Mouse (Mus musculus) liver (tissue): Measurements from ENCODE around the gene Myl6.
"Not testable (repeated sequence)": the region's sequence is repeated elsewhere in the genome, so short reads cannot be mapped to it uniquely, and the experiment has no call there.

Source experiments
- DNase-seq: peaks from one replicate; pipeline ENCODE4 v3.0.0-alpha.2; 2020; ENCODE audit warnings: mixed read lengths

The Myl6 gene

DNA sequence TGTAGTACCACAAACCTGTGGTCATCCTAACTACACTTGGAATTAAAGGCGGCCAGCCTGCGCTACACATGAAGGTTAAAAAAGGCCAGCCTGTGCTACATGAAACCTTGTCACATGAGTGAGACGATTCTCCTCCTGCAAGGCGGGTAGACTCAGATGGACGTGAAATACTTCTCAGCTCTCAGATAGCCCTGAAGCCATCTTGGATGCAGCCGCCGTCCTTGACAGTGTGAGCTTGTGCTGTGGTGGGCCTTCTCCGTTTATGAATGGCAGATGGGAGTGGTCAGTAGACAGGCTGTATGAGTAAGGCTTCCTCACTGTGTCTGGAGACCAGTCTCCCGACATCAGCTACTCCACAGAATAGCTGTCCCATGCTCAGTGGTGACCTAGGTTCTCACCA is 15.3 kb upstream of the Myl6 start:
- DNase-seq: no peak

DNA sequence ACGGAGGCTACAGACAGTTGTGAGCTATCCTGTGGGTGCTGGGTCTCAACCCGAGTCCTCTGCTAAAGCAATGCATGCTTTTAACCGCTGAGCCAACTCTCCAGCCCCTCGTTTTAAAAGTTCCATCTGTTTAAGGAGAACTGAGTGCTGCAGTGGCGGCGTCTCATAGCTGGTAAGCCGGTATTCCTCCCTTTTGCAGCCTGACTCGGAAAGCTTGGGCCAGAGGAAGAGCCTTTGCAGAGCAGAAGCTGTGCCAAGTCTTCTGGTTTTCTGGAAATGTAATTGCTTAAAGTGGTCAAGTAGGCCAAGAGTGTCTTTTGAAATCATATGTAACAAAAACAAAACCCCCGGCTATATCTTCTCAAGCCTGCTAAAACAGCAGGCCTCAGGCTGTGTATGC is 14.3 kb upstream of the Myl6 start:
- DNase-seq: no peak

DNA sequence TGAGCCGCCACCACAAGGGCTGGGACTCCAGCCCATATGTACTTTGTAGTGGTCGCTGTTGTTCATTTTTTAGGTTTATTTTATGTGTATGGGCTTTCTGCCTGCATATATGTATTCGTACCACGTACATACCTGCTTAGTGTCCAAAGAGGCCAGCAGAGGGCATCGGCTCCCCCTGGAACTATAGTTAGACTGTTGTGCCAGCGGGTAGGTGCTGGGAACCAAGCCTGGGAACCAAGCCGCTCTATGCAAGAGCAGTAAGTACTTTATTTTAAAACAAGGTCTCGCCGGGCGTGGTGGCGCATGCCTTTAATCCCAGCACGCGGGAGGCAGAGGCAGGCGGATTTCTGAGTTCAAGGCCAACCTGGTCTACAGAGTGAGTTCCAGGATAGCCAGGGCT is 12.0 kb upstream of the Myl6 start:
- DNase-seq: no peak

DNA sequence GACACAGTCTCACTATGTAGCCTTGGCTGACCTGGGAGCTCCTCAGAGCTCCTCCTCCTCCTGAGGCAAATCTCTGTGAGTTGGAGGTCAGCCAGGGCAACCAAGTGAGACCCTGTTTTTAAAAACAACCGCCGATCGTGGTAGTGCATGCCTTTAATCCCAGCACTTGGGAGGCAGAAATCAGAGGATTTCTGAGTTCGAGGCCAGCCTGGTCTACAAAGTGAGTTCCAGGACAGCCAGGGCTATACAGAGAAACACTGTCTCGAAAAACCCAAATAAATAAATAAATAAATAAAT is 11.4 kb upstream of the Myl6 start:
- not testable (repeated sequence) for DNase-seq

DNA sequence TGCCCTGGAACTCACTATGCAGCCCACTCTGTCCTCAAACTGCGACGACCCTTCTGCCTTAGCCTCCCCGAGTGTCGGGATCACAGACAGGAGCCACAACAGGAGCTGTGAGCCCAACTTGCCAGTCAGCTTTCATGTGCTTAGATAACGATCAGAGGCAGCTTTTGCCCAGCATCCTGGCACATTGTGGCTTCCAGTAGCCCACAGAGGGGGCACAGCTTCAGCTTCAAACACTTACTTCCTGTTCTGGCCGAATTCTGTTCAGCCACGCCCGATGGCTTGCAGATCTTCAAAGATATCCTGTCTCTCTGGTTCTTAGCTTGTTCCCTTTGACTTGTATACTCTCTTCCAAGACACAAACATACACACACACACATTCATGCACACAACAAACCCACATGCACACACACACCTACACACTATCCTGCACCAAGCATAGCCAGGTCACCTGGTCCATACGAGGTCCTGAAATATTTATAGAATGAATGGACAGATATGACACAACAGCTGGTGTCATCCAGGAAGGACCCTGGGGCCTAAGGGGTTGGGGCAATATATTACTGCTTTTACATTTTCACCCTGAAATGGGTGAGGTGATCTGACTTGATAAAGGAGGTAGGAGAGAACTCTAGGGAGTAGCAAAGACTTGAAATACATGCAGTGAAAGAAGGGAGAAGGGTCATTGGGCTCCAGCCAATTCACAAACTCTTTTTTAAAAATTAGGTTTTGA is 10.9 kb upstream of the Myl6 start:
- DNase-seq: peak; percentile 49

DNA sequence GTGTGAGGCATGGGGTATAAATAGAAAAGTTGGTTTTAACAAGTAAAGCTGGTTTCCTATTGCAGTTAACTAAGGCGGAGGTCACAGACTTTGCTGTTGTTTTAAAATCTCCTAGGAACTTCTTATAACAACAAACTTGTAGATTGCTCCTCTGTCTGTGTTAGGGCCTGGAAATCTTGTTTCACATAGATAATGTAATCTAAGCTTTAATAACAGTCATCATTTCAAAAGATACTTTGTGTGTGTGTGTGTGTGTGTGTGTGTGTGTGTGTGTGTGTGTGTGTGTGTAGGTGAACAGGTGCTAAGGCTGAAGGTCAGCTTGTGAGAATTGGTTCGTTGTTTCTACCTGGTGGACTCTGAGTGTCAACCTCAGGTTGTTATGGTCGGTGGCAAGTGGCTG is 10.1 kb upstream of the Myl6 start:
- no peak for DNase-seq

DNA sequence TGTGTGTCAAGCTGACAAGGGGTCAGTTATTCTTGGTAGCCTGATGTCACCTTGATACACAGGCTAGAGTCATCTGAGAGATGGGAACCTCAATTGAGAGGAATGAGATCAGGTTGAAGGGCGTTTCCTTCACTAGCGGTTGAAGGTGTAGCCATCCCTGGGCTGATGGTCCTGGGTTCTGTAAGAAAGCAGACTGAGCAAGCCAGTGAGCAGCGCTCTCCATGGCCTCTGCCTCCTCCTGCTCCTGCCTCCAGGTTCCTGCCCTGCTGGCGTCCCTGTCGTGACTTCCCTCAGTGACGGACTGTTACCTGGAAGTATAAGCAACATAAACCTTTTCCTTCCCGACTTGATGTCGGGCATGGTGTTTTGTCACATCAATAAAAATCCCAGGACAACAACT is 9.6 kb upstream of the Myl6 start:
- DNase-seq: no peak

DNA sequence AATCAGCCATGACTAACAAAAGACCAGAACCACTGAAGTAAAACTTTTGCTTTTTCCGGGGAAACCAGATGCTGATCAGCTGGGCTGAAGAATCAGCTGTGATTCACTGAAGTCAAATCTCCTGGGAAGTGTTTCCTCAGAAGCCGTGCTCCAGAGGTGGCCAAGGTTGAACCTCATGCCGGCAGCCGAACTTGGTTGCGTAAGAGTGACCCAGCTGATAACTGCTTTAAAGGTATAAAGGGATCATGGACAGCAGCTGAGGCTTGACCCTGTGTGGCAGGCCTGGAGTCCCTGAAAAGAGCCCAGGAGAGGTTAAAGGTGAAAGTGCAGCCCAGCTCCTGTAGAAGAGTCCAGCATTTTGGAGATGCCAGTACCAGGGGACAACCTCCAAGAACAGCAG is 8.4 kb upstream of the Myl6 start:
- DNase-seq: peak; percentile 36

DNA sequence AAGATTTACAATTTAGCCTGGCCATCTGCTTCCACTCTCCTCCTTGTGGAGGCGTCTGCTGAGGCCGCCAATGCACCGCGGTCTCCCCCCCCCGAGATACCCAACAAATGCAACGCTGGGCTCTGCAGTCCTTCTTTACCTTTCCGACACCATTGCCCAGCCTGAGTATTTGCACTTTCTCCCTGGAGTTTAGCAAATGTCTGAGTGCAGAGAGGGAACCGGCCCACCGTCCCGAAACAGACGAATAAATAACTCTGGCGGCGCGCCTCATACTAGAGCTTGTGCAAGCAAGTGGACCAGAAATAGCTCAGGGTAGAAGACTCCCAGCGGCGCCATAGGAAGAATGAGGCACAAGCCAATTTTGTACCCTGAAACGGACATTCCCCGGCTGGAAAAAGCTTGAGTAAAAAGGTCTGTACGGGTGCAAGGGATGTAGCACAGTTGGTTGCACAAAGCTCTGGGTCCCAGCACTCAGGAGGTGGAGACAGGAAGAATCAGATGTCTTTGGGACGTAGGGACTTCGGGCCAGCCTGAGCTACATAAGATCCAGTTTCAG is 5.2 kb upstream of the Myl6 start:
- peak; percentile 56 for DNase-seq

DNA sequence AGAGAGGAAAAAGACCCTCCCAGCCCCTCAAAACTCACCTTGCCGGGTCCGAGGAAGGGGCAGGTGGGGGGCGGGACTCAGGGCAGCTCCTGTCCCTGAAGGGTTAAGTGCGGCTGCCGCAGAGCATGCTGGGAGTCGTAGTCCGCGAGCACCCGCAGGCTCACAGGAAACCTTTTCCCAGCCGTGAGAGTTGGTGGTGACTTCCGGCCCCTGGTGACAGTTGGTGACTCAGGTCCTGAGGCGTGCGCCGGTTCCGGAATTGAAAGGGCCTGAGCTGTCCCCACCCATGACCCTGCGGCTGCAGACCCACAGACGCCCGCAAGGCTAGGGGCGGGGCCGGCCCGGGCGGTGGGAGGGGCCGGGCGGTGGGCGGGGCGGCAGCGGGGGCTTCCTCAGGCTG is 4.6 kb upstream of the Myl6 start, which contains the start of gene Myl6b:
Gene Myl6b (minus strand): TSS at position 96 of the 400 bp plus-strand sequence.
- peak; percentile 96 for DNase-seq

DNA sequence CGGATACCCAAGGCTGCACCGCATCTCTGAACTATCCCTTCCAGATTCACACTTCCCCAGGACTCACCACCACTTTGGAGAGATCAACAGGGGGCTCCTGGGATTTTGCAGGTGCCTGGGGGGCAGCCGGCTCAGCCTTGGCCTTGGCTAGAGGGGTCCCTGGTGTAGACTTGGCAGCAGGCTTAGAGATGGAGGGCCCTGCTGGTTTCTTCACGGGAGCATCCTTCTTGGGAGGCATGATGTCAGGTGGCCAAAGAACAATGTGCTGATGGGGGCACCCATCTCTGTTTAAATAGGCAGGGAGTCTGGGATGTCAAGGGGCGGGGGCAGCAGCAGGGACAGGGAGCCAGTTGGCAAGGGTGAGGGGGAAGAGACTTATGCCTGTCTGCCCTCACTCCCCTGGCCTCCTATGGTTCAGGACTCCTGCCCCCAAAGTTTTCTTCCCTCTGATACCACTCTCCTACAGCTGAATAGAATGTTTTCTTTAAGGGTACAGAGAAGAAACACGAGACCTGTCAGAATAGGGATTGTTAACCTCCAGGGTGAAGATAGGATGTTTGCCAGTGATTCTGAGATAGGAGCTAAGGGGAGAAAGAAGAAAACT is 3.3 kb upstream of the Myl6 start:
- DNase-seq: no peak

DNA sequence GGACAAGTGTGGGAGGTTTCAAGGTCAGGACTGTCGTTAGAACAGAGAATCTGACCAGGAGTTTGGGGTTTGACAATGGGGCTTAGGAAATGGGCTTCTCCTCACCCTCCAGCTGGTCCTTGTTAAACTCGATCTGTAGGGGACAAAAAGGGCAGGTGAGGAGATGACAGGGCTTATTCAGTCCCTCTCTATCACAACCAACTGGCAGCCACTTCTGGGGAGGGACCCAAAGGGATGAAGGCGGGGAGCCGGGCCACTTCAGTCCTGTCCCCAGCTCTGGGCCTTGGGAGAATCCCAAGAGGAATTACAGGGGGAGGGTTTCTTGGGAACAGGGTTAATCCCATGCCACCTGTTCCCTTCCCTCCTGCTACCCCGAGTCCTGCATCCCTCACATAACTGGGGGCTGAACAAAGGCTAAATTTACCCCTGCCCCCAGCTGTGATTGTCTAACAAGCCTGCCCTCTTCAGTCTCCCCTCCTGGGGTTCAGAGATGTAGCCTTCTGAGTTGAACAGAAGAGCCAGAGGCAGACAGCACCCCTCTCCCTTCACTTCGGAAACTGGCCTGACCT is 2.6 kb upstream of the Myl6 start:
- no peak for DNase-seq

DNA sequence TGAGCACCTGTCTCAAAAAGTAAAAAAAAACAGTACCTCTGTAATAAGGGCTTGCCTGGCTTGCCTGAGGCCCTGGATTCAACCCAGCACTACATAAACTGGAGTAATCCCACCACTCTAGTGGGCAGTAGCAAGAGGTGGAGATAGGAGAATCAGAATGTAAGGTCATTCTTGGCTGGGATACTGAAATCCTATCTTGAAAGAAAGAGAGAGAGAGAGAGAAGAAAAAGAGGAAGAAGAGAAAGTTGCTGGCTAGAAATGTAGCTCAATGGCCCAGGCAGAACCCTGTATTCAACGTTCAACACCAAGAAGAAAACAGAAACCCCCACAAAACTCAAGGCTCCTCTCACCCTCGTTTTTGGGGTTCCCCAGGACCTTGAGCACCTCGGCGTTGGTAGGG is 2.0 kb upstream of the Myl6 start:
- DNase-seq: no peak

DNA sequence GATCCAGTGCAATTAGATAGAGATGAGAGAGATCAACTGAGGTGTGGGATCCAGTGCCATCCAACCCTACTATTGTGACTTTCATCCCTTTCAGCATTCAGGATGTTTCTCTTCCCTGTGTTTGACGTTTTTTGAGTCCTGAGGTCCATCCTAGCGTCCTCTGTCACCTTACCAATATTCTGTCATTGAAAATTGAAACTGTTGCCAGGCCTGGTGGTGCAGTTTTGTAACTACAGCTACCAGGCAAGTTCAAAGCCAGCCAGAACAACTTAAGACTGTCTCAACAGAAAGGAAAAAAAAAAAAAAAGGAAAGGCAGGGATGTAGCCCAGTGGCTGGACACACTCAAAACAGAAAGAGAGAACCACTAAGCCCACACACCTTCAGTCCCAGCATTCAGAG is 1.3 kb upstream of the Myl6 start:
- no peak for DNase-seq

DNA sequence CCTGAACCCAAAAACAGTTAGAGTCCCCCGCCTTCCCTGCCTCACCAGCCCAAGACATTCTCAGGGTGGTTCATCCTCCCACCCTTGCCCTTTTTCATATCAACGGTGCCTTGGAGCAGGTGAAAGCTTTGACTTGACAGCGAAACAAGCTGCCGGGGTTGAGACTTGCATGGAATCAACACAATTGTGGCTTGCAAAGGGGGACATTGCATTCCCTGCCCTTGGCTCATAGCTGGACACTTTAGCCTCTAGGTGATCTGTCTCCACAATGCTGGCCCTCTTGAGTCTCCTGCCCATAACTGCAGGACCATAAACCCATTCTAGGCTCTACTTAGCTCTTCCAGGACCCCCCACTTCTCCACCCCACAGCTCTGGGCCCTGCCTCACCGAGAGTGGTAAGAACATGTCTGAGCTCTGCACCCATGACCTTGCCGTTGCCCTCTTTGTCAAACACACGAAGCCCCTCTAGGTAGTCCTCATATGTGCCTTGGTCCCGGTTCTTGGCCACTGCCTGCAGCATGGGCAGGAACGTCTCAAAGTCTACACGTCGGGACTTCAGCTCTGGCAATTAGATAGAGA is 811 bp upstream of the Myl6 start:
- no peak for DNase-seq

DNA sequence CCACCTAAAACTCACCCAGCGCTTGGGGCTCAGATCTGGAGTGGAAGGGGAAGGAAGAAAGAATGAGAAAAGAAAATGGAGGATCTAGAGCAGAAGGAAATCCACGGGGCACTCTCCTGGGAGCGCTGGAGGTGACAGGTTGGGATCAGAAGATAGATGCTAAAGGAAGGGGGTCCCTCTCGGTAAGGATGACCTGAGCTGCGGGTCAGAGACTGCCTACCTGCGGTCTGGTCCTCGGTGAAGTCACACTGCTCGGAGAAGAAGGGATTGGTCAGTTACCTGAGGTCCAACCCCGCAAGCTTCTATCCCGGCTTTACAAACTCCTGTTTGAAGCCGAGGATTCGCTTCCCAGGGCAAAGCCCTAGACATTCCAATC is 638 bp downstream of the Myl6 start:
- DNase-seq: no peak

DNA sequence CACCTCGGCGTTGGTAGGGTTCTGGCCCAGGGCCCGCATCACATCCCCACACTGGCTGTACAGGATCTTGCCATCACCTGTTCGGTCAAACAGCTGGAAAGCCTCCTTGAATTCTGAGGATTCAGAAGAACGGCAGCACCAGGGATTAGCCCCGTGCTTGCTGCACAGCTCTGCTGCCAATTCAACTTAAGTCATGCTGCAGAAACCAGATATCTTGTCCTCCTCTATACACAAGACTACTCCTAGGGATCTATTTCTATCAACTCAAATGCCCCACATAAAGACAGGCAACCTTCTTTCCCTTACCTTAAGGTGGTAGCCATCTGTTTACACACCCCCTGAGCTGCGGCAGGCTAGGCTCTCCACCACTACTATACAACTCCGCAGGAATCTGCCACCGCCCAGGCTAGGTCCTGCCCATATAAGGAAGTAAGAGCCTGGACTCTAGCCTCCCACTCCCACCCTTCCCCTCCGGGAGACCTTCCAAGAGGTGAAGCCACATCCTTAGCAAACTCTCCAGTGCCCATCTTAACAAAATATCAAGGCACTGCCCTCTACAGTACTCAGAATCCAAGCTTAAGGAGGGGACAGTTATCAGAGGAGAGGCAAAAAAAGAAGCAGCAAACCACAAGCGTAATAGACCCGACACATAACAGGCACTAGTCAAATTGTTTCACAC is 1.2 kb downstream of the Myl6 start:
- peak; percentile 80 for DNase-seq

DNA sequence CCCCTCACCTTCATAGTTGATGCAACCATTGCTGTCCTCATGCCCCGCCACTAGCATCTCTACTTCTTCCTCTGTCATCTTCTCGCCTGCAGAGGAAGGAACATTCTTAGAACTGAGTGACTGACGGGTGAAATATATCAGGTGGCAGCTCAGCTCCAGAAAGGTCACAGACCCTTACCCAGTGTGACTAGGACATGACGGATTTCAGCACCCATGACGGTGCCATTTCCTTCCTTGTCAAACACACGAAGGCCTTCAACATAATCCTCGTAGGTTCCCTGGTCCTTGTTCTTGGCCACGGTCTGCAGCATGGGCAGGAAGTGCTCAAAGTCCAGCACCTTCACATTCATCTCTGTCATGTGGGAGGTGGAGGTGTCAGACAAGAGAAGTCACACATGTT is 1.9 kb downstream of the Myl6 start:
- DNase-seq: not testable (repeated sequence)

DNA sequence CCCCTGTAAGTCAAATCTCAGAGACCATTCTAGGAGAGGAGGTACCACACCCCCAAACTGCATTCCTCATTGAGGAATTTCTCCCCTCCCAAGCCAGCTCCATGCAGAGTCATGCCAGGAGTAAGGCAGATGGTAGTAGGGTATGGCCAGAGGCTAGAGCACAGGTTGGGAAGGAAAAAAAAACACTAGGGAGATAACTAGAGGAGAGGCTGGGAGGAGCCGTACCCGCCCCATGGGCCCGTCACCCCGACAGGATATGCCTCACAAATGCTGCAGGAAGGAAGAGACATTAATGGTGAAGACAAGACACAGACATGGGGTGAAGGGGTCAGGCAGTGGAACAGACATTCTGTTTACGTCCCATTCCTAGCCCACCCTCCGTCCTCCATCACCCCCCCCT is 2.5 kb downstream of the Myl6 start:
- DNase-seq: peak; percentile 50

DNA sequence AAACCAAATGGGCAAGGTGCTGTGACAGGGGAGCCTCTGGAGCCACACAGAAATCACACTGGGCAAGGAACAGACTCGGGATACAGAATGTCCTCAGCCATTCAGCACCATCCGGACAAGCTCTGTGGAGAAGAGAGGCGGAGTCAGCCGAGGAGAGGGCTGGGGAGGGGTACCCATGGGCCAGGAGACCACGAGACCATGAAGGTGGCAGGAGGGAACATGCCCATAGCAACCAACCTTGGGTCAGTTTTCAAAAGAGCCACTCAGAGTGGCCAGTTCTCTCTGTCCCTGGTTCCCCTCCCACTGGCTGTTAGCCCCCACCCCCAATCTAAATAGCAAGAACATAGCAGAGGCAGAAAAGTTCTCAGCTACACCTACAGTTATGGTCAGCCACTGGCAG is 3.0 kb downstream of the Myl6 start:
- no peak for DNase-seq

DNA sequence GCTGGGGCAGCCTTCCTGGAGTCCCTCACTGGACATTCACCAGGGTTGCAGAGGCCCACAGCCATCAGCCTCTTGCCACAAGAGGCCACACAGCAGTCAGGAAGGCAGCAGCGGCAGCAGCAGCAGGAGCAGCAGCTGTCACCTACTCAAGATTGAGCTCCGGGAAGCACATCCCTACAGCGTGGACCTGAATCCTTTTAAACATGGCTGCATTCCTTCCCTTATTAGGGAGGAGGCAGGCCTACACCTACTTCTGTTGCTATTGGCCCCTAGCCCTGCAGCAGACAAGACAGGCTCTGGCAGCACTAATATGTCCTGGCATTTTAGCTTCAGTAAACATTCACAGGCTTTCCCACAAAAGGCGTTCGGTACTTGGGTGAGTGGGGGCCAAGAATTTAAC is 3.7 kb downstream of the Myl6 start:
- no peak for DNase-seq

DNA sequence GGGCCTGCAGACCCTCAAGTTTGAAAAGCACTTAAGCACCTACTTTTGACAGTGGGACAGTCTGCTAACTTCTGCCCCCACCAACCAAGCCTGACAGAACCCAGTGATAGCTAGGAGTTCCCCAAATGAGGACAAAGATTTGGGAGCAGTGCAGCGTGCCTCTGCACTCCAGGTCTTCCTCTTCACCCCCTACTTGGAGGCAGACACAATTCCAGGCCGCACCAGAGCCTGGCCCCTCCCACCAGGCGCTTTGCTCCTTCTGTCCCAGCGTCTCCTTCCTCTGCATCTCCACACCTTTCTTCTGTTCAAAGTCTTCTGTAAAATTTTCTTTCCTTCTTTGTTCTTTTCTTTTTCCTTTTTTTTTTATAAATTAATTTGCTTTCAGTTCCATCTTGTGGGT is 4.2 kb downstream of the Myl6 start:
- no peak for DNase-seq

DNA sequence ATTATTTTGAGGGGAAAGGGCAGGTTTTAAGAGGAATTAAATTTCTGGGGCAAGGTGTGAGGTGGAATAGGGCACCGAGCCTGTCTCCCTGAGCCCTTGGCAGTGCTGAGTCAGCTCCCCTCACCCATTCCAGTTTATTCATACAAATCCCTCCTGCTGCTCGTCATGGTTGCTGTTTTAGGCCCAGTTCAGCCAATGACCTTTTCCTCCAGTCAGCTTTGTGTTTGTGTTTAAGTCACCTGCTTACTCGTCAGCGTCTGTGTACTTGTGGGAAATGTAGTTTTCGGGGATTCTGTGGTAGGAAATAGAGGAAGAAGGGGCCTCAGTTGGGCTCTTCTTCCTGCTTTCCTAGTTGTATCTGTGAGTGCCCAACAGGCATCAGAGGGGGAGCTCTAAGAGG is 4.6 kb downstream of the Myl6 start:
- no peak for DNase-seq

DNA sequence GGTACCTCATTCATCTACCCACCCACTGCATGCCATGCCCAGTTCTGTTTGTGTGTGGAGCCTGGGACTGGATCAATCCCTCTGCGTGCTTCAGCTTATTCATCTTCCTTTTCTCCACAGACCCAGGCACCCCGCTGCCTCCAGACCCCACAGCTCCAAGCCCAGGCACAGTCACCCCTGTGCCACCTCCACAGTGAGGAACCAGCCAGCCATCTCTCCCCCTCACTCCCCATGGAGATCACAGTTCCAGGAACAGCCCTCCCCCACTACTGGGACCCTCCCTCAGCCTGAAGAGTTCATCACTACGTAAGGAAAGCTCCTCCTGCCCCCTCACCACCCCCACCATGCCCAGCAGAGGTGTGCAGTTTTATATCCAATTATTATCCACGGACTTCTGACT is 5.2 kb downstream of the Myl6 start:
- no peak for DNase-seq
